In genomic region chr16:10890363-10890762, GRCm38 (mm10) we compare ENCODE assay signal across 9 mouse cellular contexts. TPM values are rescaled to one million over a fixed set of nuclear protein-coding genes. Genes with fewer than 3 reads are reported as not detected.
DNase-seq lines count a peak whose midpoint lies in the region; ATAC-seq lines count a peak whose summit lies in the region.
"Had no signal": no experiment of that assay in that cellular context is flagged by ENCODE, and none has a peak within 500 bp of the region (broad histone marks: within the 10 kb centered on the region; RNA-seq: fewer than 3 reads in every experiment).

No protein-coding gene starts in this region.

- no peaks in the 10 kb centered on the region for H3K27me3 ChIP-seq in kidney, embryonic 16.5 days (ENCODE audit: insufficient read depth, low read length)
- no peaks in the 10 kb centered on the region for H3K27me3 ChIP-seq in intestine, embryonic 15.5 days (replicated peaks)

- H3K36me3 ChIP-seq in kidney, embryonic 16.5 days (ENCODE audit: insufficient read depth, low read length): no peaks in the 10 kb centered on the region
- H3K36me3 ChIP-seq in intestine, embryonic 15.5 days: no peaks in the 10 kb centered on the region

- H3K4me3 ChIP-seq in kidney, embryonic 16.5 days (ENCODE audit: low read length): no peak overlapping the region
- no peak overlapping the region for H3K4me3 ChIP-seq in intestine, embryonic 15.5 days (replicated peaks)

- WGBS in kidney, embryonic 16.5 days: 83% methylated on average over 3 of the region's 3 CpGs
- WGBS in intestine, embryonic 15.5 days: 79% methylated on average over 3 of the region's 3 CpGs

- H3K4me2 ChIP-seq in kidney, embryonic 16.5 days (replicated peaks; ENCODE audit: low read depth, low read length): no peak overlapping the region
- no peak overlapping the region for H3K4me2 ChIP-seq in intestine, embryonic 15.5 days (replicated peaks)

- no peaks in the 10 kb centered on the region for H3K9me3 ChIP-seq in kidney, embryonic 16.5 days (ENCODE audit: low read length)
- H3K9me3 ChIP-seq in intestine, embryonic 15.5 days: no peaks in the 10 kb centered on the region

- peak; percentile 57; the same call in 1 of the 2 replicates for ATAC-seq in kidney, embryonic 16.5 days (ENCODE audit: low FRiP score, low TSS enrichment)
- peak; percentile 69; the same call in 1 of the 2 replicates for ATAC-seq in intestine, embryonic 15.5 days

- no peak for DNase-seq in kidney, adult 9 months
- DNase-seq in A20 (ENCODE audit: low read depth, low spot score) (peak; percentile 31), MN1 (ENCODE audit: low spot score) (peak; percentile 46)
- DNase-seq in adrenal gland, postnatal 36 days: no peak
- no peak for DNase-seq in gastrocnemius, adult 18-20 months (ENCODE audit: low spot score)
- DNase-seq in thymus, postnatal 36 days: no peak
- DNase-seq: gastrocnemius, postnatal 14 days had no signal

- H3K27ac ChIP-seq in kidney, embryonic 16.5 days (ENCODE audit: low read length): no peak overlapping the region
- no peak overlapping the region for H3K27ac ChIP-seq in intestine, embryonic 15.5 days

- no peaks in the 10 kb centered on the region for H3K4me1 ChIP-seq in kidney, embryonic 16.5 days (ENCODE audit: insufficient read depth, low read length)
- H3K4me1 ChIP-seq in intestine, embryonic 15.5 days (replicated peaks): no peaks in the 10 kb centered on the region

- H3K9ac ChIP-seq in kidney, embryonic 16.5 days (replicated peaks; ENCODE audit: low read length): no peak overlapping the region
- H3K9ac ChIP-seq in intestine, embryonic 15.5 days: no peak overlapping the region

RNA-seq across cellular contexts. Expression of gene Rmi2, which starts 55.5 kb away (rescaled TPM):
- polyA plus RNA-seq in kidney, embryonic 16.5 days (2015; fragmentation: Nextera tagmentation; extraction: Ambion mirVana): 2.9 and 3.5 TPM in 2 replicates
- 2.8 and 4.1 TPM in 2 replicates for polyA plus RNA-seq in intestine, embryonic 15.5 days (2015; fragmentation: Nextera tagmentation; extraction: Ambion mirVana)
- total RNA-seq in adrenal gland, postnatal 36 days (2021): under 1 TPM; 0.46 to 0.93 TPM
- 1 to 10 TPM in 1 of 2 experiments, under 1 TPM in 1; 0.95 to 1.5 TPM for total RNA-seq in gastrocnemius, adult 18-20 months (2021)

Comparison
In these comparisons a context has a peak if more than half of its experiments do, and no peak if none do; other contexts are left out.
1. DNase-seq: peak in A20 (single experiment) and MN1 (single experiment); none in kidney, adult 9 months (single experiment), adrenal gland, postnatal 36 days (0 of 2), gastrocnemius, adult 18-20 months (single experiment) and thymus, postnatal 36 days (0 of 2).